In the genomic region with DNA sequence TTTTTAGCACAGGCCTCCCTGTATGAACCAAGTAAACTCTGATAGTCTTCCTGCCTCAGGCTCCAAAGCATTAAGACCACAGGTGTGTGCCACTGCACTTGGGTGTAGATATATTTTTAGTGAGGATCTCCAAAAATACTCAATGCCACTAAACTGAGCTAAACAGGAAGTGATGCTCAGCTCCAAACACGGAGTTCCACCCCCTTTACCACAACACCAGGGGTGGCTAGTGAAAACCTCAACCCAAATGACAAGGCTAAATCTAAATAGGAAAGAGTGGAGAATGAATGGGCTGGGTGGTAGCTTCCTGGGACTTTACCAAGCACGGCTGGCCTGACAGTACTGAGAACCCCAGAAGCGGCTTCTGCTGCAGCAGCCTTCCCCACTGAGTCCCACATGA, we compare ENCODE assay signal across 23 mouse cellular contexts.
DNase-seq lines count a peak whose midpoint lies in the region; ATAC-seq lines count a peak whose summit lies in the region.
"Had no signal": no experiment of that assay in that cellular context is flagged by ENCODE, and none has a peak within 500 bp of the region (broad histone marks: within the 10 kb centered on the region; RNA-seq: fewer than 3 reads in every experiment).

No protein-coding gene starts in this region.

- peak; percentile 53 for ATAC-seq in granulocyte monocyte progenitor cell, adult 5-6 weeks (replicated peaks; ENCODE audit: poor library complexity, severe bottlenecking)
- peak; percentile 54 for ATAC-seq in megakaryocyte progenitor cell, adult 5-6 weeks (replicated peaks; ENCODE audit: poor library complexity)
- ATAC-seq: forebrain, embryonic 15.5 days; hindbrain, postnatal 0 days; inflammation-experienced regulatory T-cells, adult 6 months; intestine, embryonic 16.5 days; Patski had no signal

- peak; percentile 46 for DNase-seq in heart, adult 11 months
- DNase-seq in heart, postnatal 14 days, result no peak
- peak; percentile 80 for DNase-seq in A20 (ENCODE audit: low read depth, low spot score)
- no peak for DNase-seq in kidney, adult 8-10 months
- DNase-seq in urinary bladder, adult 2 months (ENCODE audit: low spot score), result no peak
- DNase-seq: adrenal gland, postnatal 10 days; adrenal gland, postnatal 36 days; cerebellum, adult 18-20 months; cerebellum, adult 9-10 months; cerebellum, postnatal 14 days; embryo, embryonic 11 days; gastrocnemius, postnatal 10 days; gastrocnemius, postnatal 36 days; heart, adult 18-20 months; heart, postnatal 36 days; kidney, adult 18-20 months had no signal

- intact Hi-C loops in heart, postnatal 14 days (cut with DNase I), result no loop called here

Comparison
In these comparisons a context has a peak if more than half of its experiments do, and no peak if none do; other contexts are left out.
1. DNase-seq: peak in heart, adult 11 months (single experiment) and A20 (single experiment); none in heart, postnatal 14 days (0 of 2), kidney, adult 8-10 months (0 of 2) and urinary bladder, adult 2 months (single experiment).